Mouse (Mus musculus) heart, embryonic 15.5 days (tissue): Measurements from ENCODE around the gene Tsr2. TPM values are rescaled to one million over a fixed set of nuclear protein-coding genes. Genes with fewer than 3 reads are reported as not detected.

ENCODE experiments used
- ATAC-seq: fragments of 200-750 bp; cut with Nextera tagmentation; replicated peaks from 2 replicates; pipeline ENCODE4 v1.8.0; 2017; ENCODE audit warnings: low read depth, moderate TSS enrichment; ENCODE audit not compliant: insufficient number of reproducible peaks, insufficient read depth, low FRiP score
- H3K27ac ChIP-seq: fragments of 300-500 bp; sonication (generic); 2 replicates; pipeline ENCODE4 v1.5.1; 2015; ENCODE audit warnings: mild to moderate bottlenecking, inconsistent platforms
- H3K27me3 ChIP-seq: fragments of 300-500 bp; sonication (generic); 2 replicates; pipeline ENCODE4 v1.6.1; 2015; ENCODE audit warnings: inconsistent platforms
- H3K36me3 ChIP-seq: fragments of 300-500 bp; sonication (generic); 2 replicates; pipeline ENCODE4 v1.6.1; 2015; ENCODE audit warnings: mild to moderate bottlenecking, inconsistent platforms
- H3K4me1 ChIP-seq: fragments of 300-500 bp; sonication (generic); replicated peaks from 2 replicates; pipeline ENCODE4 v1.6.1; 2015; ENCODE audit warnings: inconsistent platforms
- H3K4me2 ChIP-seq: fragments of 300-500 bp; sonication (generic); 2 replicates; pipeline ENCODE4 v1.6.1; 2015; ENCODE audit warnings: inconsistent platforms, mild to moderate bottlenecking, moderate library complexity
- H3K4me3 ChIP-seq: fragments of 300-500 bp; sonication (generic); 2 replicates; pipeline ENCODE4 v1.5.1; 2015; ENCODE audit warnings: mild to moderate bottlenecking, inconsistent platforms
- H3K9ac ChIP-seq: fragments of 300-500 bp; sonication (generic); 2 replicates; pipeline ENCODE4 v1.6.1; 2015; ENCODE audit warnings: mild to moderate bottlenecking, inconsistent platforms
- H3K9me3 ChIP-seq: fragments of 300-500 bp; sonication (generic); replicated peaks from 2 replicates; pipeline ENCODE4 v1.6.1; 2016; ENCODE audit warnings: inconsistent platforms
- WGBS: fragments of 180-500 bp; shearing (Covaris S2); methylation state at CpG from one replicate; pipeline ENCODE4 v1.1.7; 2015; ENCODE audit warnings: mixed read lengths; 5-methylcytosine and 5-hydroxymethylcytosine counted together
- polyA plus RNA-seq: library from polyadenylated mRNA; unstranded; fragments of >200 nt; fragmentation: Nextera tagmentation; extraction: Ambion mirVana; gene quantifications from 2 replicates; pipeline ENCODE4 v1.2.1, GENCODE M21; 2015

Tsr2 gene
- polyA plus RNA-seq, 1 experiment from 2014 or later: 16.0 TPM

DNA sequence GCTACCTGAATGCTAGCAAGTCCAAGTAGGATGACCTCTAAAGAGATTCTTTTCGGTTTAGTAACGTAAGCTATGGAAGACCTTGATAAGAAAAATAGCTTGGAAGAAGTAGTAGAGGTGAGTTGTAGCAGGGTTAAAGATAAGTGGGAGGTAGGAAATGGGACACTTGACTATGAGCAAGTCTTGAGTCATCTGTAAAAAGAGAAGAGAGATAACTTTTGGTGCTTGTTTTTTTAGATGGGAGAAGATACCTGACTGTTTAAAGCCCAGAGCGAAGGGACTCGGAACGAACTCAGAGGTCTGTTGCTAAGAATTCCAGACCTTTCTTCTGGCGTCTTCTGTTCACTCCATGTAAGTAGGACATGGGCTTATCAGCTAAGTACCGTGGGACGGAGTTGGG is 50.5 kb downstream of the Tsr2 start, which contains the start of gene Fgd1:
Fgd1 (plus strand) TSS at position 301 of the 400 bp plus-strand sequence.
- no peak for ATAC-seq
- peak within 1 kb of the TSS; percentile 71 for H3K9ac ChIP-seq
- H3K27ac ChIP-seq: peak within 1 kb of the TSS; percentile 88
- no peaks in the 10 kb centered on the region for H3K27me3 ChIP-seq
- peak within 1 kb of the TSS; percentile 63 for H3K4me2 ChIP-seq
- no peaks in the 10 kb centered on the region for H3K9me3 ChIP-seq
- H3K4me1 ChIP-seq: peaks cover 11% of the 10 kb centered on the region
- WGBS: 75% methylated on average over 8 of the region's 8 CpGs
- H3K36me3 ChIP-seq: no peaks in the 10 kb centered on the region
- peak within 1 kb of the TSS; percentile 74 for H3K4me3 ChIP-seq

DNA sequence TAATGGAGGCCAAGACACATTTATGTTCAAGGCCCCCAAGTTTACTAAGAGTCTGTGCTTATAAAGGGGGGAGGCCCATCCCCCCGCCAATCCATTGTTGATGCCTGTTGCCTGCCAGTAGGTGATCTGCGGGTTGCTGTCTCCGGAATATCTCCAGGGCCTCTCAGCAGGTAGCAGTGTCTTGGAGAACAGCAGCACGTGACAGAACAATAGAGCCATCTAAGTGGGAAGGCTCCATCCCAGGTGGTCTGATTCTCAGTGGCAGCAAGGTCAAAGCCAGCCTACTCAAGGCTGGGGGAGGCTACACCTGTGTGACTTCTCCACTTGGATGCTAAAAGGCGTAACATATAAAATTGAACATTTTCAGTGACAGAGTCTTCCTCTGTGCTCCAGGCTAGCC is 55.1 kb downstream of the Tsr2 start:
- Histone ChIP-seq H3K4me3 (no peak overlapping the region), H3K9ac (no peak overlapping the region), H3K27ac (no peak overlapping the region), H3K27me3 (no peaks in the 10 kb centered on the region), H3K9me3 (no peaks in the 10 kb centered on the region), H3K36me3 (no peaks in the 10 kb centered on the region), H3K4me1 (no peaks in the 10 kb centered on the region), H3K4me2 (no peak overlapping the region)
- WGBS: 58% methylated on average over 5 of the region's 5 CpGs
- no peak for ATAC-seq

Other genes with a start within 250 kb of the Tsr2 start
- 18.9 and 21.7 TPM in 2 replicates for gene Gnl3l, start 79.2 kb downstream of the Tsr2 start, polyA plus RNA-seq
- gene Fgd1, start 50.4 kb downstream of the Tsr2 start, polyA plus RNA-seq: 6.2 and 9.0 TPM in 2 replicates
- gene Wnk3, start 101.5 kb upstream of the Tsr2 start, polyA plus RNA-seq: 0.44 and 0.52 TPM in 2 replicates
- 3.6 and 4.3 TPM in 2 replicates for gene Fam120c, start 247.6 kb upstream of the Tsr2 start, polyA plus RNA-seq